Mouse (Mus musculus) gastrocnemius, adult 18-20 months (tissue): ENCODE data around the gene Pde4b. TPM values are rescaled to one million over a fixed set of nuclear protein-coding genes. Genes with fewer than 3 reads are reported as not detected.

Source experiments
- DNase-seq: peaks from one replicate; pipeline ENCODE4 v3.0.0; 2021; ENCODE audit warnings: low spot score
- total RNA-seq, 2 experiments: library from RNA; stranded (reverse); gene quantifications; 2 replicates each; pipeline ENCODE4 v1.2.3; 2021

The Pde4b gene
- total RNA-seq, 2 experiments from 2014 or later, result 74.5 to 102 TPM

DNA sequence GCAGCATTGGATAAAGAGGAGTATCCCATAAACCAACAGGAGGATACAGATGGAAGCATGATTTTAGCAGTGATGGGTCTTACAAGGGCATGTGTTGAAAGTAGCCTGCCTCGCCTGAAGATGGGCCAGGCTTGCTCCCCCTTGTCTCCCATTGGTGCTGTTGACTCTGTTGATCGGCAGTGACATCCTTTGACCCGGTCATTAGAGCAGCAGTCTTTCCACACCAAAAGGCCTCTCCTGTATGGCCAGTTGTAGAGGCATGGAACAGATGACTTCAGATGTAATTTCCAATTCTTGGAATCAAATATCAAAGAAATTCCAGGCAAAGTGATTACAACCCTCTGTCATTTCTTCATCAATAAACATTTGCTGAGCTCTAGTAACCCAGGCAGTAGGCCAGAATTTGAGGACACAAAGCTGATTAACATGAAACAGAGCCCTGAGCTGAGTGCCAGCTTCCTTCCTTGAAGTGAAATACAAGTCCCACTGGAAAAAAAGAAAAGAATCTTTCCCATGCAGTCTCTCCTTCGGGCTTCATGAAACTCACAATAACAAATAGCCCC lies 550.1 kb downstream of the Pde4b start:
- no peak for DNase-seq

DNA sequence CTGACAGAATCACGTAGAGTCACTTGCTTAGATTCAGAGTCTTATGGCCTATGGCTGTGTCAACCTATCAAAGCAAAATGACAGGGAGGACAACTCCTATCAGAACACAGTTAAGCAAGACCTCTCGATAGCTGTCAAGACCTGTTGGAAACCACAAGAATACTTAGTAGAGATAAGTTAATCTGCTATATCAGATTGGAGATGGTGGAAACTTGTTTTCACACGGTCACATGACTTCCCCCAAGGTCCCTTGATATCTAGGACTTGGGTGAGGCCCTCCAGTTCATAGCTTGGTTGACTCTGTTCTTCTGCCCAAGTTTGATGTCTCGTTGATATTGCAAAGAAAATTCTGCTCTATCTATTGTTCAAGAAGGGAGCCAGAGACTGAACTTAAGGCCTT lies 553.6 kb downstream of the Pde4b start:
- DNase-seq, result no peak

GRCm38 (mm10) chr4:102644062-102644461 lies 556.7 kb downstream of the Pde4b start:
- no peak for DNase-seq

- DNase-seq, result no peak
Observed at GRCm38 (mm10) chr4:102647056-102647455, 559.7 kb downstream of the Pde4b start.

GRCm38 (mm10) chr4:102655331-102655730 lies 568.0 kb downstream of the Pde4b start:
- DNase-seq, result no peak

GRCm38 (mm10) chr4:102656494-102657036 lies 569.2 kb downstream of the Pde4b start:
- DNase-seq, result peak; percentile 38

Other genes starting within 250 kb of the Pde4b start
- not detected for gene B020004J07Rik, start 243.5 kb upstream of the Pde4b start, total RNA-seq
- not detected for gene C130073F10Rik, start 193.8 kb upstream of the Pde4b start, total RNA-seq
- gene Gm12800, start 178.4 kb upstream of the Pde4b start, total RNA-seq, result not detected
- gene Gm12794, start 147.1 kb upstream of the Pde4b start, total RNA-seq, result not detected
- not detected for gene Gm12790, start 106.5 kb upstream of the Pde4b start, total RNA-seq
- gene Gm12789, start 100.9 kb upstream of the Pde4b start, total RNA-seq, result not detected